Mouse (Mus musculus) neural tube, embryonic 12.5 days (tissue): ENCODE results near the gene Tph2. TPM values are rescaled to one million over a fixed set of nuclear protein-coding genes. Genes with fewer than 3 reads are reported as not detected.
"Not testable (repeated sequence)": the region's sequence is repeated elsewhere in the genome, so short reads cannot be mapped to it uniquely, and the experiment has no call there.

Source experiments
- ATAC-seq: fragments of 200-750 bp; cut with Nextera tagmentation; 2 replicates; pipeline ENCODE4 v1.8.0; 2017; ENCODE audit warnings: low read depth, mild to moderate bottlenecking, moderate TSS enrichment, moderate library complexity; ENCODE audit not compliant: low FRiP score
- H3K27ac ChIP-seq: fragments of 300-500 bp; sonication (generic); 2 replicates; pipeline ENCODE4 v1.5.1; 2016
- H3K27me3 ChIP-seq: fragments of 300-500 bp; sonication (generic); replicated peaks from 2 replicates; pipeline ENCODE4 v1.6.1; 2016; ENCODE audit warnings: mild to moderate bottlenecking
- H3K36me3 ChIP-seq: fragments of 300-500 bp; sonication (generic); 2 replicates; pipeline ENCODE4 v1.6.1; 2016; ENCODE audit warnings: mild to moderate bottlenecking
- H3K4me1 ChIP-seq: fragments of 300-500 bp; sonication (generic); 2 replicates; pipeline ENCODE4 v1.6.1; 2016
- H3K4me2 ChIP-seq: fragments of 300-500 bp; sonication (generic); replicated peaks from 2 replicates; pipeline ENCODE4 v1.6.1; 2016; ENCODE audit warnings: mild to moderate bottlenecking
- H3K4me3 ChIP-seq: fragments of 300-500 bp; sonication (generic); 2 replicates; pipeline ENCODE4 v1.5.1; 2016
- H3K9ac ChIP-seq: fragments of 300-500 bp; sonication (generic); 2 replicates; pipeline ENCODE4 v1.6.1; 2016; ENCODE audit warnings: mild to moderate bottlenecking
- H3K9me3 ChIP-seq: fragments of 300-500 bp; sonication (generic); 2 replicates; pipeline ENCODE4 v1.6.1; 2016; ENCODE audit warnings: mild to moderate bottlenecking
- whole genome bisulfite sequencing: fragments of 180-500 bp; shearing (Covaris S2); methylation state at CpG from one replicate; pipeline ENCODE4 v1.1.7; 2016; 5-methylcytosine and 5-hydroxymethylcytosine counted together
- polyA plus RNA-seq: library from polyadenylated mRNA; unstranded; fragments of >200 nt; fragmentation: Nextera tagmentation; extraction: Ambion mirVana; gene quantifications from 2 replicates; pipeline ENCODE4 v1.2.1, GENCODE M21; 2016

The Tph2 gene
- polyA plus RNA-seq: 0.20 and 0.22 TPM in 2 replicates

DNA sequence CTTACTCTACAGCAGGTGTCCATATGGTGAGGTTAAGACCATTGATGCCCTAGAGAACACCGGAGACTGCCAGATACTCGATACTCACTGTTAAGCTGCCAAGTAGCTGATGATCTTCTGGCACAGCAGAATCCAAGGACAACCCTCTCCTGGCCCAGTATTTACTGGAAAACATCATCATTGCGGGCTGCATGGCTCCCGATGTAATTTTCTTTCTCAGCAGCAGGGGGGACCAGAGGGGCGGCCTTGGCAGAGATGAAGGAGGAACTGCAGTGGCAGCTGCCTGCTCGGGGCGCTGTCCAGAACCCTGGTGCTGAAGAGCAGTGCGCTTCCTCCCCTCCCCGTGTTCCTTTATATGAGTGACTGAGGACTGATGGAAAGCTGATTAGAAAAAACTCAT is at the start of gene Tph2:
Gene Tph2, minus strand, starts transcription at position 326 of the 400 bp plus-strand sequence.
- no peak within 1 kb of the TSS for H3K9ac ChIP-seq
- no peak within 1 kb of the TSS for H3K27ac ChIP-seq
- H3K9me3 ChIP-seq: no peaks in the 10 kb centered on the region
- no peak within 1 kb of the TSS for H3K4me3 ChIP-seq
- ATAC-seq: peak; percentile 54; the same call in 1 of the 2 replicates
- peak within 1 kb of the TSS; percentile 18; the same call in 1 of the 2 replicates for H3K4me2 ChIP-seq
- H3K27me3 ChIP-seq: no peaks in the 10 kb centered on the region
- 6% methylated on average over 9 of the region's 9 CpGs for WGBS
- H3K36me3 ChIP-seq: no peaks in the 10 kb centered on the region
- H3K4me1 ChIP-seq: no peaks in the 10 kb centered on the region

- H3K9ac ChIP-seq: no peak overlapping the region
- no peaks in the 10 kb centered on the region for H3K9me3 ChIP-seq
- no peak overlapping the region for H3K4me2 ChIP-seq
- 94% methylated on average over 3 of the region's 3 CpGs for WGBS
- no peak overlapping the region for H3K4me3 ChIP-seq
- ATAC-seq: no peak
- H3K36me3 ChIP-seq: peaks cover 27% of the 10 kb centered on the region
- no peaks in the 10 kb centered on the region for H3K4me1 ChIP-seq
- no peak overlapping the region for H3K27ac ChIP-seq
- H3K27me3 ChIP-seq: no peaks in the 10 kb centered on the region
Observed at GRCm38 (mm10) chr10:115233798-115234197, 49.0 kb upstream of the Tph2 start.

DNA sequence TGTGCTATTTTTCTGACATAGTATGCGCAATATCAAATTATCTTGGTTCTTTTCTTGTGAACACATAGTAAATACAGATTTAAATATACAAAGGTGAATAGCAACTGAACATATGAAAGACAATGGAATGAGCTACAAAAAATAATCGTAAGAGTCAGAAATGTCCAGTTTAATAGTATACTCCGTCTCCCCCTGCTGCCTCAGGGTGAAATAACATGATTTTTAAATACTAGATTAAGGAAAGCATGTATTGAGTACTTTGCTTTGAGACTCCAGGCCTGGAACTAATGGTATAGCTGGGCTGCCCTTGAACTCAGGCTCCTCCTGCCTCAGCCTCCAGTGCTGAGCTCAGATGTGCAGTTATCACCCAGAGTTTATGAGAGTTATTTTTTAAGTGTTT is 47.7 kb upstream of the Tph2 start:
- Histone ChIP-seq H3K27ac (no peak overlapping the region), H3K4me2 (no peak overlapping the region), H3K36me3 (peaks cover 18% of the 10 kb centered on the region), H3K9me3 (no peaks in the 10 kb centered on the region), H3K27me3 (no peaks in the 10 kb centered on the region), H3K4me3 (no peak overlapping the region), H3K9ac (no peak overlapping the region), H3K4me1 (no peaks in the 10 kb centered on the region)
- 92% methylated on average over 3 of the region's 3 CpGs for WGBS
- ATAC-seq: no peak

DNA sequence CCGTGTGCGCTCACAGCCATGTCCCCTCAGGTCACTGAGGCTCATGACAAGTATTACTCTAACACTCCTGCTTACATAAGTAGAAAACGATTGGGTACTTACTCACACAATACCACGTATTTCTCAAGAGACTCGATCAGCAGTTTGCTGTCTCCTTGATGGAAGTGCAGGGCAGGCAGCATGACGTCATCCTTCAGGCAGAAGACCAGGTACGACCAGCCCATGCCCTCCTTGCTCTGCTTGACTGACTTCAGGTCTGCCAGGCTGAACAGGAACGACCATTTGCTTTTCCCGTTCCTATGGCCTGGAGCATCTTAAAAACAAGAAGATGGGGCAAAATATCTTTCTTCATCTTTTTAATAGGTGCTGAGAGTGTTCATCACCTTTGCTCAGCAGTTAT is 44.2 kb upstream of the Tph2 start:
- Histone ChIP-seq H3K9ac (no peak overlapping the region), H3K27me3 (no peaks in the 10 kb centered on the region), H3K27ac (no peak overlapping the region), H3K4me3 (no peak overlapping the region), H3K9me3 (no peaks in the 10 kb centered on the region), H3K4me2 (no peak overlapping the region), H3K4me1 (no peaks in the 10 kb centered on the region), H3K36me3 (peaks cover 23% of the 10 kb centered on the region)
- 90% methylated on average over 9 of the region's 9 CpGs for WGBS
- no peak for ATAC-seq

DNA sequence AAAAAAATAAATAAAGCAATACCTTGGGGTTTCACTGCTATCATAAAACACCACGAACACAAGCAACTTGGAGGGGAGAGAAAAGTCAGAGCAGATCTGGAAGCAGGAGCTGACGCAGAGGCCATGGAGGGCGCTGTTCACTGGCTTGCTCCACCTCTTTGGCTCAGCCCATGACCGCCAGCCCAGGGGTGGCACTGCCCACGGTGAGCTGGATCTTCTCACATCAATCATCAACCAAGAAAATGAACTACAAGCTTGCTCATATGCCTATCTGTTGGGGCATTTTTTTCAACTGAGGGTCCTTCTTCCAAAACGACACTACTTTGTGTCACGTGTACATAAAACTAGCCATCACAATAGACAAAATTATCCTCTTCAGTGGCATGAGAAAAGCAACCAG is 41.8 kb upstream of the Tph2 start:
- Histone ChIP-seq H3K27ac (no peak overlapping the region), H3K27me3 (no peaks in the 10 kb centered on the region), H3K4me3 (no peak overlapping the region), H3K9me3 (no peaks in the 10 kb centered on the region), H3K4me1 (no peaks in the 10 kb centered on the region), H3K36me3 (peaks cover 14% of the 10 kb centered on the region; the same call in 1 of the 2 replicates), H3K4me2 (no peak overlapping the region), H3K9ac (no peak overlapping the region)
- no peak for ATAC-seq
- 95% methylated on average over 7 of the region's 7 CpGs for WGBS

DNA sequence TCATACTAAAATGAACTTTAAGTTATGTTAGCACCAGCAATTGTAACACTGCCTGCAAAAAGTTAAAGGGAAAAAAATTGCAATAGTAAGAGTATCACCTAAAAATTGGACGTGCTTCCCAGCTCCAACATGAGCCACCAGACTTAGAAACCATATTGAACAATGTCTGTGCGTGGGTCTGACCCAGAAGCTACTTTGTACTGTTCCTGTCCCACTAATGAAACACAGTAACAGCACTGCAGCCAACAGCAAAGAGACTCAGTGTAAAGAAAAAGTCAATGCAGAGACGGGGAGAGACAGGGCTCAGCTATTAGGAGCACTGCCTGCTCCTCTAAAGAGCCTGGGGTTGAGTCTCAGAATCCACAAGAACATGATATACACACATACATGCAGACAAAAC is 39.0 kb upstream of the Tph2 start:
- Histone ChIP-seq H3K4me2 (no peak overlapping the region), H3K27ac (no peak overlapping the region), H3K4me1 (no peaks in the 10 kb centered on the region), H3K9me3 (no peaks in the 10 kb centered on the region), H3K9ac (no peak overlapping the region), H3K4me3 (no peak overlapping the region), H3K27me3 (no peaks in the 10 kb centered on the region), H3K36me3 (peaks cover 14% of the 10 kb centered on the region)
- WGBS: 88% methylated on average over 3 of the region's 3 CpGs
- ATAC-seq: no peak

GRCm38 (mm10) chr10:115212916-115213580 is 28.2 kb upstream of the Tph2 start:
- 94% methylated on average over 11 of the region's 11 CpGs for WGBS
- Histone ChIP-seq H3K27me3 (no peaks in the 10 kb centered on the region), H3K4me3 (no peak overlapping the region), H3K36me3 (peaks cover 45% of the 10 kb centered on the region), H3K4me1 (no peaks in the 10 kb centered on the region), H3K27ac (no peak overlapping the region), H3K4me2 (no peak overlapping the region), H3K9me3 (no peaks in the 10 kb centered on the region), H3K9ac (no peak overlapping the region)
- ATAC-seq: no peak

DNA sequence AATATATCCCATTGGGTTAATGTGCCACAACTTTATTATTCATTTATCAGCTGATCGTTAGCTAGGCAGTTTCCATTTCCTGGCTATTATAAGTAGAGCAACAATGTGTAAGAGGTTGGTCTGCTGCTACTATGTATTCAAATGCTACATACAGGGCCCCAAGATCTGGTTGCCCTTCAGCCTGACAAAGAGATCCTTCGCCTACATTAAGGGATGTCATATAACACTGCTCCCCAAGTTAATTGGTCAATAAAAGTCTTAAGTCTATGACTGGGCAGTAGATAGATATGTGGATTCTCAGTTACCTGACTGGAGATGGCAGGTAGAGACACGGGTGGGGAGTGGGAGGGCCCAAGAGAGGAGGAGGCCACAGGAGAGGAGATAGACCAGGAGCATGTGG is 21.0 kb upstream of the Tph2 start:
- ATAC-seq: no peak
- Histone ChIP-seq H3K9me3 (no peaks in the 10 kb centered on the region), H3K27ac (no peak overlapping the region), H3K36me3 (peaks cover 21% of the 10 kb centered on the region), H3K4me3 (no peak overlapping the region), H3K27me3 (no peaks in the 10 kb centered on the region), H3K4me2 (no peak overlapping the region), H3K4me1 (no peaks in the 10 kb centered on the region), H3K9ac (no peak overlapping the region)
- WGBS: 86% methylated on average over 3 of the region's 3 CpGs

DNA sequence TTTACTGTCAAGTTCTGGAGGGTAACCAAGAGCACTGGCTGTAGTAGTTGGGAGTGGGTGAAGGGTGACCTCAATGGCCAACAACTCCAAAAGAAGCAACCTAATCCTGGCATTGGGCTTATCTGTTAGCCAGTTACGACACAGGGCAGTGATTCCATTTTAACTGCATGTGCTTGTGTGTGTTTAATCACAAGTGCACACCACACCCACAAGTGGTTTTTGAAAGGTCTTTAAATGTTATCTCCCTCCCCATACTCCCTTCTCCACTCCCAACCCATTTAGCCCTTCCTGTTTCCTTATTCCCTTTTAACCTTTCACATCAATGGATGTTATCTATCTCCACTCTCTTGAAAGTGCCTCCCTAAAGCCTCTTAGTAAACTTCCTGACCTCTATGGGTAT is 20.5 kb upstream of the Tph2 start:
- no peaks in the 10 kb centered on the region for H3K4me1 ChIP-seq
- no peak for ATAC-seq
- WGBS: 100% methylated on average over 1 of the region's 1 CpGs
- no peak overlapping the region for H3K4me2 ChIP-seq
- H3K36me3 ChIP-seq: peaks cover 21% of the 10 kb centered on the region
- no peaks in the 10 kb centered on the region for H3K9me3 ChIP-seq
- no peaks in the 10 kb centered on the region for H3K27me3 ChIP-seq
- no peak overlapping the region for H3K4me3 ChIP-seq
- no peak overlapping the region for H3K27ac ChIP-seq
- no peak overlapping the region for H3K9ac ChIP-seq

DNA sequence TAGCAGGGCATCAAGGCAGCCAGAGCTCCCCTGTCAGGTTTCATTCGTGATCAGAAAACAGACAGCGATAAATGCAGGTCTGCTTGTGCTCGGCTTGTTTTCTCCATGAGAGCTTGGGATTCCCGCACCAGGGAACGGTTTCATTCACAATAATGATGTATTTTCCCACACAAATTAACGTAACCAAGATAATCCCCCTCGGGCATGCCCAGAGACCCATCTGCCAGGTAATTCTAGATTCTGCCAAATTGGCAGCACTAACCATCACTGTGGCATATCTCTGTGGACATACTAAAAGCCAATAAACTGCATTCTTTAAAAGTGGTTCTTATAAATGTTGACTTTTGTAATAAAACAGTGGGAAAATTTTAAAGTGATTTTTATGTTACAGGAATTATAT is 6.4 kb upstream of the Tph2 start:
- no peak overlapping the region for H3K27ac ChIP-seq
- ATAC-seq: no peak
- no peaks in the 10 kb centered on the region for H3K4me1 ChIP-seq
- no peak overlapping the region for H3K9ac ChIP-seq
- 80% methylated on average over 7 of the region's 7 CpGs for WGBS
- no peak overlapping the region for H3K4me3 ChIP-seq
- no peaks in the 10 kb centered on the region for H3K36me3 ChIP-seq
- no peak overlapping the region for H3K4me2 ChIP-seq
- H3K27me3 ChIP-seq: no peaks in the 10 kb centered on the region
- no peaks in the 10 kb centered on the region for H3K9me3 ChIP-seq

GRCm38 (mm10) chr10:115187390-115187789 is 2.6 kb upstream of the Tph2 start:
- no peak overlapping the region for H3K27ac ChIP-seq
- H3K4me1 ChIP-seq: no peaks in the 10 kb centered on the region
- H3K9me3 ChIP-seq: no peaks in the 10 kb centered on the region
- H3K27me3 ChIP-seq: no peaks in the 10 kb centered on the region
- ATAC-seq: no peak
- H3K9ac ChIP-seq: no peak overlapping the region
- H3K4me2 ChIP-seq: no peak overlapping the region
- H3K4me3 ChIP-seq: no peak overlapping the region
- H3K36me3 ChIP-seq: no peaks in the 10 kb centered on the region
- 80% methylated on average over 1 of the region's 1 CpGs for WGBS

DNA sequence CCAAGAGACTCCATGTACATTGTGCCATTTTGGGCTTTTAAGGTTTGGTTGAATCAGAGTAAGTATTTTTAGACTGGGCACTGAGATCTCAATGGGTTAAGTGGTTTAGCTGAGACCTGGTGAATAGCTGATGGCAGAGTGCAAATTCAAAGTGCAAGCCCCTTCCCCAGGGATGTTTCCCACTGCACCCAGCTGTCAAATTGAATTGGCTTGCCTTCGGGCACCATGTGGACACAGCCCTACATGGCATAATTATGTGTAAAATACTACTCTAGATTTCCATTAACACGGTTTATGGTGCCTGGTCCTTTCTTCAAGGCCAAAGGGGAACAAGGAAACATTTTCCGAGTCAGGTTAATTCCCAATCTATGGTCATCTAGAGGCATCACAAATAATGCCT is 3.8 kb downstream of the Tph2 start:
- no peaks in the 10 kb centered on the region for H3K27me3 ChIP-seq
- no peaks in the 10 kb centered on the region for H3K9me3 ChIP-seq
- ATAC-seq: peak; percentile 49; the same call in 1 of the 2 replicates
- no peak overlapping the region for H3K4me2 ChIP-seq
- H3K36me3 ChIP-seq: no peaks in the 10 kb centered on the region
- H3K9ac ChIP-seq: no peak overlapping the region
- no peak overlapping the region for H3K27ac ChIP-seq
- 47% methylated on average over 3 of the region's 3 CpGs for WGBS
- H3K4me3 ChIP-seq: no peak overlapping the region
- H3K4me1 ChIP-seq: no peaks in the 10 kb centered on the region

- H3K4me3 ChIP-seq, H3K27ac ChIP-seq, ATAC-seq, H3K9me3 ChIP-seq, H3K36me3 ChIP-seq, H3K9ac ChIP-seq, H3K4me1 ChIP-seq, H3K4me2 ChIP-seq, H3K27me3 ChIP-seq: not testable (repeated sequence)
- 67% methylated on average over 6 of the region's 6 CpGs for WGBS
Observed at GRCm38 (mm10) chr10:115178019-115178418, 6.8 kb downstream of the Tph2 start.
